Mouse (Mus musculus): ENCODE data around the gene Atxn7l1. TPM values are rescaled to one million over a fixed set of nuclear protein-coding genes. Genes with fewer than 3 reads are reported as not detected.

The Atxn7l1 gene
- polyA plus RNA-seq, 1 experiment: 3.9 TPM

- Histone ChIP-seq H3K36me3 (ENCODE audit: control insufficient read depth) (peaks cover 32% of the 10 kb centered on the region), H3K9me3 (ENCODE audit: control insufficient read depth, low read length) (no peaks in the 10 kb centered on the region), H3K4me1 (ENCODE audit: control insufficient read depth) (peaks cover 24% of the 10 kb centered on the region), H3K4me3 (replicated peaks) (peak overlapping the region; percentile 44), H3K27me3 (ENCODE audit: control insufficient read depth) (peaks cover 4% of the 10 kb centered on the region; the same call in 1 of the 2 replicates)
- TF ChIP-seq TAL1 (IDR thresholded peaks at IDR 0.05; ENCODE audit: low read length): no peak
Measured at GRCm38 (mm10) chr12:33175621-33176554, 28.4 kb downstream of the Atxn7l1 start.

GRCm38 (mm10) chr12:33176555-33176900, 29.0 kb downstream of the Atxn7l1 start:
- TF ChIP-seq GATA1 (IDR thresholded peaks at IDR 0.05; ENCODE audit: low read length): no peak
- no peak for TF ChIP-seq TAL1 (IDR thresholded peaks at IDR 0.05; ENCODE audit: low read length)
- Histone ChIP-seq H3K9me3 (ENCODE audit: control insufficient read depth, low read length) (no peaks in the 10 kb centered on the region), H3K27me3 (ENCODE audit: control insufficient read depth) (peaks cover 4% of the 10 kb centered on the region; the same call in 1 of the 2 replicates), H3K4me3 (replicated peaks) (no peak overlapping the region), H3K36me3 (ENCODE audit: control insufficient read depth) (peaks cover 29% of the 10 kb centered on the region), H3K4me1 (ENCODE audit: control insufficient read depth) (peaks cover 24% of the 10 kb centered on the region)

DNA sequence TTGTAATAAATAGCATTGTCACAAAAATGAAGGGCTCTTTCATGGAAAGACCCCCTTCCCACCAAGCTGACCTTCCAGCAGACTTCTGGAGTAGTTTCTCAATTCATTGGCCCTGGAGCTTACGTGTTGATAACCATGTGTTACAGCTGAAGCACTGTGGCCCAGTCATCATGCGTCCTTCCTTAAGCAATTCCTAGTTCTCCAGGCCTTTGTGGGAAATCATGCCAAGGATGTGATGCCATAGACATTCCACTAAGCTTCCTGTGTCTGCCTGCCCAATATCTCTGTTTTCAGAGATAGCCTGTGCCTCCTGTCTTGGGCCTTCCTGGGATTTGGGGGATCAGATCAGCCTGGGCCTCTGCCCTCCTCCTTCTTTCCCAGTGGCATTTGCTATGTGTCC, 32.9 kb downstream of the Atxn7l1 start:
- Histone ChIP-seq H3K4me1 (ENCODE audit: control insufficient read depth) (peaks cover 35% of the 10 kb centered on the region), H3K27me3 (ENCODE audit: control insufficient read depth) (peaks cover 4% of the 10 kb centered on the region; the same call in 1 of the 2 replicates), H3K4me3 (replicated peaks) (no peak overlapping the region), H3K9me3 (ENCODE audit: control insufficient read depth, low read length) (no peaks in the 10 kb centered on the region), H3K36me3 (ENCODE audit: control insufficient read depth) (peaks cover 14% of the 10 kb centered on the region)
- no peak for TF ChIP-seq GATA1 (IDR thresholded peaks at IDR 0.05; ENCODE audit: low read length)

GRCm38 (mm10) chr12:33181875-33182274, 34.4 kb downstream of the Atxn7l1 start:
- TF ChIP-seq GATA1 (IDR thresholded peaks at IDR 0.05; ENCODE audit: low read length): no peak
- no peak for TF ChIP-seq TAL1 (IDR thresholded peaks at IDR 0.05; ENCODE audit: low read length)

DNA sequence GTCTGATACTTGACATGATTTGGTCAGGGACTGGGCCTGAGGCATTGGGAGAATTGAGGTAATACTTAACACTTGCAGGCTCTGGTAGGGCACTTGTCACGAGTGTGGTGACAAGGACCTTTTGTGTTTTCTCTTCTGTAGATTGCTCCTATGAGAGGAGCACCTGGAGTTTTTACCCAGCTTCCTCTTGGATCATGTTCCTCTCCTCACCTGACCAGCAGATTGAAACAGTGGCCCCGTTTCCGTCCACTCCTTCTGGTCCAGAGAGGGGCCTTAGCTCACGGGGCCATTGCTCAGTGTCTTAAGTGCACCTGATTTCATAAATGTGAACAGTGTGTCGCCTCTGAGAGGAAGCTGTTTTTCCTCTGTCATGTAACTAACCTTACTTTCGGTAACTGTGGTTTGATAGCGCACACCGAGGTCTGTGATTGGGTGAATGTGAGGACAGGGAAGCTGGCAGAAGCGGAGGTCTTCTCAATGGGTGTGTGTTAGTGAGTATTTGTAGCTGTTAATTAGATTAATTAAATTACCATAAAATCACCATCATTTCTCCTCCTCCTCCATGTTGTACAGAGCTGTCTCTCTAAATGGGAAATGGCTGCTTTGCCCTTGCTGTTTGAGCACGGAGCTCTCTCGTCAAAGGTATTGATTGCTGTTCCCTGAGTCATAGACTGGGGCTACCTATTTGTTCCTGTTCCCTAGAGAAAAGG, 35.1 kb downstream of the Atxn7l1 start:
- no peaks in the 10 kb centered on the region for H3K27me3 ChIP-seq (ENCODE audit: control insufficient read depth)
- peaks cover 20% of the 10 kb centered on the region for H3K4me1 ChIP-seq (ENCODE audit: control insufficient read depth)
- no peak for TF ChIP-seq GATA1 (IDR thresholded peaks at IDR 0.05; ENCODE audit: low read length)
- TF ChIP-seq TAL1 (IDR thresholded peaks at IDR 0.05; ENCODE audit: low read length): no peak
- H3K4me3 ChIP-seq (replicated peaks): no peak overlapping the region
- H3K36me3 ChIP-seq (ENCODE audit: control insufficient read depth): peaks cover 14% of the 10 kb centered on the region
- H3K9me3 ChIP-seq (ENCODE audit: control insufficient read depth, low read length): no peaks in the 10 kb centered on the region

More at GRCm38 (mm10) chr12:33181875-33182274, 34.4 kb downstream of the Atxn7l1 start:
- Histone ChIP-seq H3K36me3 (ENCODE audit: control insufficient read depth) (peaks cover 14% of the 10 kb centered on the region), H3K9me3 (ENCODE audit: control insufficient read depth, low read length) (no peaks in the 10 kb centered on the region), H3K4me1 (ENCODE audit: control insufficient read depth) (peaks cover 21% of the 10 kb centered on the region), H3K4me3 (replicated peaks) (no peak overlapping the region), H3K27me3 (ENCODE audit: control insufficient read depth) (no peaks in the 10 kb centered on the region)

- no peak for TF ChIP-seq GATA1 (IDR thresholded peaks at IDR 0.05; ENCODE audit: low read length)
- TF ChIP-seq TAL1 (IDR thresholded peaks at IDR 0.05; ENCODE audit: low read length): no peak
- peaks cover 14% of the 10 kb centered on the region for H3K36me3 ChIP-seq (ENCODE audit: control insufficient read depth)
- no peaks in the 10 kb centered on the region for H3K27me3 ChIP-seq (ENCODE audit: control insufficient read depth)
- H3K4me1 ChIP-seq (ENCODE audit: control insufficient read depth): peaks cover 20% of the 10 kb centered on the region
- no peak overlapping the region for H3K4me3 ChIP-seq (replicated peaks)
- no peaks in the 10 kb centered on the region for H3K9me3 ChIP-seq (ENCODE audit: control insufficient read depth, low read length)
Measured at GRCm38 (mm10) chr12:33183138-33183627, 35.7 kb downstream of the Atxn7l1 start.

DNA sequence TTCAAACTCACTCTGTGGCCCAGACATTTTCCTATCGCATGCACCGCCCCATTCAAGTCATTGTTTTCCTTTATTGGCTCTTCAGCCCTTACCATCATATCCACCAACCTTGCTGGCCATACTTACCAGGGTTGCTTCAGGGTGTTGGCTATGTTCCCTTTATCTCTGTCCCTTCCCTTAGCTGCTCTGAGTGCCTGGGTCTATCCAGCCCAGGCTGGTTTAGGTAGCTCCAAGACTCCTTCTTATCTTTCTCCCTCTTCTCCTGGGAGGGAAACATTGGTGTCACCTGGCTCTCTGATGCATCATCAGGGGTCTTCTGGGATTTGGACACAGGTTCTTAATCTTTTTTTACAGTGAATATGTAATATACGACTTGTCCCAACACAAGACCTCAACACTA, 36.6 kb downstream of the Atxn7l1 start:
- no peaks in the 10 kb centered on the region for H3K27me3 ChIP-seq (ENCODE audit: control insufficient read depth)
- peaks cover 12% of the 10 kb centered on the region for H3K36me3 ChIP-seq (ENCODE audit: control insufficient read depth)
- TF ChIP-seq TAL1 (IDR thresholded peaks at IDR 0.05; ENCODE audit: low read length) (no peak), GATA1 (IDR thresholded peaks at IDR 0.05; ENCODE audit: low read length) (no peak)
- no peaks in the 10 kb centered on the region for H3K9me3 ChIP-seq (ENCODE audit: control insufficient read depth, low read length)
- H3K4me1 ChIP-seq (ENCODE audit: control insufficient read depth): peaks cover 23% of the 10 kb centered on the region
- no peak overlapping the region for H3K4me3 ChIP-seq (replicated peaks)

DNA sequence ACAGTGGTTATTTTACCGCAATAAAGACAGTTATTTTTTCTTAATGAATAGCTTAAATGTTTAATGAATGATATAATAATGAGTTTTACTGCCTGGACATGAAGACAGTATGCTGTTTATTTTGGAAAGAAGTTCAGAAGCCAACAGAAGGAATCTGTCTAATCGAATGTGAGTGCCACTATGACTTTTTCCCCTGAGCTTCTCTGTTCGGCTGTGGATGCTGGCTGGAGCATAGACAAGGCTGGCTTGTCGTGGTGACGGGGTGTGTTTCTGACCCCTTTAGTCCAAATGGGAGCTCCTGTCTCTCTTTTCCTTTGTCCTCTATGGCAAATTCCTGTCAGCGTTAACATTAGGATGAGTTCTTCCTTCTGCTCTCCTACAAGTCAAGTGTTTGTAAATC, 37.6 kb downstream of the Atxn7l1 start:
- H3K27me3 ChIP-seq (ENCODE audit: control insufficient read depth): no peaks in the 10 kb centered on the region
- H3K4me1 ChIP-seq (ENCODE audit: control insufficient read depth): peaks cover 23% of the 10 kb centered on the region
- TF ChIP-seq GATA1 (IDR thresholded peaks at IDR 0.05; ENCODE audit: low read length) (no peak), TAL1 (IDR thresholded peaks at IDR 0.05; ENCODE audit: low read length) (no peak)
- H3K36me3 ChIP-seq (ENCODE audit: control insufficient read depth): peaks cover 7% of the 10 kb centered on the region
- H3K9me3 ChIP-seq (ENCODE audit: control insufficient read depth, low read length): no peaks in the 10 kb centered on the region
- H3K4me3 ChIP-seq (replicated peaks): no peak overlapping the region

DNA sequence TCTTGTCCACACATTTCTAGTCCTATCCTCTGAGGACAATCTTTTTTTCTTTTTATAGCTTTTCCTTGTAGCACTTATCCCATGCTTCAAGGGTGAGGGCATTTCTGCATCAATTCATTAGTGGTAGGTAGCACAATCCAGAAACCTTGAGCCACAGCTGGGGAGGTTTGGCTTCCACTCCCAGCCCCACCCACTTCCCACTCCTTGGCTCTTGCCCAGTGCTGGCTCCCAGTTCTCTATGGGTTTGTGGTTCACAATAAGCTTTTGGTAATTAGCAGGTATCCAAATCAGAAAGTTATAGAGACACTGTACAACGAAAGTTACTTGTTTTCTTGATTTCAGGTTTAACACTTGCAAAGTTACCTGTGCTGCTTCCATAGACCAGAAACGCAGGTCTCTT, 38.8 kb downstream of the Atxn7l1 start:
- no peak overlapping the region for H3K4me3 ChIP-seq (replicated peaks)
- H3K36me3 ChIP-seq (ENCODE audit: control insufficient read depth): peaks cover 8% of the 10 kb centered on the region
- peaks cover 25% of the 10 kb centered on the region for H3K4me1 ChIP-seq (ENCODE audit: control insufficient read depth)
- H3K9me3 ChIP-seq (ENCODE audit: control insufficient read depth, low read length): no peaks in the 10 kb centered on the region
- H3K27me3 ChIP-seq (ENCODE audit: control insufficient read depth): no peaks in the 10 kb centered on the region
- no peak for TF ChIP-seq GATA1 (IDR thresholded peaks at IDR 0.05; ENCODE audit: low read length)
- no peak for TF ChIP-seq TAL1 (IDR thresholded peaks at IDR 0.05; ENCODE audit: low read length)

Data from erythroblast, embryonic 14.5 days (primary cell).